Mouse (Mus musculus) C2C12 (cell line): ENCODE results near the gene Olfr1100.

Experiments used
- CEBPB ChIP-seq: IDR thresholded peaks from one replicate; pipeline ENCODE4 v1.6.1; 2011; ENCODE audit warnings: low read depth, mild to moderate bottlenecking, control low read depth, moderate library complexity
- CTCF ChIP-seq: IDR thresholded peaks from one replicate; pipeline ENCODE4 v1.5.1; 2011; ENCODE audit not compliant: control insufficient read depth, insufficient read depth, insufficient read length
- FOSL1 ChIP-seq: IDR thresholded peaks from one replicate; pipeline ENCODE4 v1.8.0; 2011; ENCODE audit warnings: mild to moderate bottlenecking, low read length; ENCODE audit not compliant: poor library complexity, insufficient read depth, severe bottlenecking
- MAX ChIP-seq: IDR thresholded peaks from one replicate; pipeline ENCODE4 v1.6.1; 2011; ENCODE audit warnings: mild to moderate bottlenecking, control low read depth
- MYOG ChIP-seq: IDR thresholded peaks from one replicate; pipeline ENCODE4 v1.6.1; 2011; ENCODE audit not compliant: control insufficient read depth, insufficient read length; ENCODE audit errors: extremely low read depth
- USF1 ChIP-seq: IDR thresholded peaks from one replicate; pipeline ENCODE4 v1.6.1; 2011; ENCODE audit warnings: low read depth, mild to moderate bottlenecking, control low read depth, moderate library complexity

DNA sequence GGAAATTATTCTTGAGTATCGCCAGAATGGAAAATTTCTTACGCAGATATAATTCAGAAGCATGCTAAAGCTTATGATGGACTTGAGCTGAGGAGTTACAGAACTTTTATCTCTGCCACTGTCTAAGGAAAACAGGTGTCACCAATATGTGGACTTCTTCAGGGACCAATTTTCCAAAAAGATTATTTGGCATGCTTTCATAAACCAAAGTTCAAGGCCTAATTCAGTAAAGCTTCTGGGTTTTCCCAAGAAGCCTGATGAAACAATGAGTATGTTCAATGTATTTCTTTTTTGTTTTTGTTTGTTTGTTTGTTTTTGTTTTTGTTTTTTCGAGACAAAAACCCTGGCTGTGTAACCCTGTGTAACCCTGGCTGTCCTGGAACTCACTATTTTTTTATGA is at the start of gene Olfr1100:
- no peak for TF ChIP-seq CTCF
- TF ChIP-seq MAX: no peak
- TF ChIP-seq MYOG: no peak
- TF ChIP-seq USF1: no peak
- no peak for TF ChIP-seq CEBPB
- TF ChIP-seq FOSL1: no peak
